Mouse (Mus musculus) 3134 (cell line): ENCODE measurements around the gene Tmprss11f.
"Not testable (repeated sequence)": the region's sequence is repeated elsewhere in the genome, so short reads cannot be mapped to it uniquely, and the experiment has no call there.

Experiments used
- DNase-seq: peaks from one replicate; pipeline ENCODE4 v3.0.0-alpha.2; 2011; ENCODE audit warnings: low spot score; ENCODE audit not compliant: insufficient read length; ENCODE audit errors: extremely low read depth

Gene Tmprss11f

GRCm38 (mm10) chr5:86632324-86632723, at the start of gene Tmprss11f:
TSS of gene Tmprss11f (minus strand) at chr5:86632424.
- no peak for DNase-seq

- no peak for DNase-seq
These were observed 44.0 kb upstream of the Tmprss11f start, which contains the start of gene Tmprss11b for GRCm38 (mm10) chr5:86676262-86676661. TSS of gene Tmprss11b (minus strand) at chr5:86676362.

- not testable (repeated sequence) for DNase-seq
These were observed 17.0 kb upstream of the Tmprss11f start for GRCm38 (mm10) chr5:86649185-86649584.

- no peak for DNase-seq
These were observed 8.6 kb upstream of the Tmprss11f start for GRCm38 (mm10) chr5:86640795-86641194.

- DNase-seq: peak; percentile 43
These were observed 1.5 kb downstream of the Tmprss11f start for GRCm38 (mm10) chr5:86630700-86631099.

- no peak for DNase-seq
These were observed 10.4 kb downstream of the Tmprss11f start for GRCm38 (mm10) chr5:86621778-86622177.

- DNase-seq: no peak
These were observed 46.3 kb downstream of the Tmprss11f start for GRCm38 (mm10) chr5:86585896-86586295.

- no peak for DNase-seq
These were observed 49.6 kb downstream of the Tmprss11f start for GRCm38 (mm10) chr5:86582618-86583017.

- DNase-seq: no peak
These were observed 50.2 kb downstream of the Tmprss11f start for GRCm38 (mm10) chr5:86581998-86582397.

GRCm38 (mm10) chr5:86578761-86579160, 53.5 kb downstream of the Tmprss11f start:
- not testable (repeated sequence) for DNase-seq

- DNase-seq: no peak
These were observed 85.5 kb downstream of the Tmprss11f start for GRCm38 (mm10) chr5:86546693-86547092.

- DNase-seq: no peak
These were observed 91.6 kb downstream of the Tmprss11f start for GRCm38 (mm10) chr5:86540601-86541000.

- DNase-seq: no peak
These were observed 103.5 kb downstream of the Tmprss11f start for GRCm38 (mm10) chr5:86528725-86529124.

- no peak for DNase-seq
These were observed 113.7 kb downstream of the Tmprss11f start, which contains the start of gene Tmprss11g for GRCm38 (mm10) chr5:86518500-86518899. TSS of gene Tmprss11g (minus strand) at chr5:86518600.

GRCm38 (mm10) chr5:86511538-86511937, 120.7 kb downstream of the Tmprss11f start:
- DNase-seq: no peak

GRCm38 (mm10) chr5:86493453-86493852, 138.8 kb downstream of the Tmprss11f start:
- no peak for DNase-seq

- no peak for DNase-seq
These were observed 149.7 kb downstream of the Tmprss11f start for GRCm38 (mm10) chr5:86482562-86482961.

GRCm38 (mm10) chr5:86482031-86482430, 150.2 kb downstream of the Tmprss11f start:
- DNase-seq: no peak

- DNase-seq: no peak
These were observed 158.4 kb downstream of the Tmprss11f start for GRCm38 (mm10) chr5:86473859-86474258.
